Mouse (Mus musculus) E14TG2a.4 (cell line): ENCODE measurements around the gene Morc4.

Experiments used
- CTCF ChIP-seq: conservative IDR thresholded peaks from 2 replicates; pipeline ENCODE4 v1.5.1; 2014; ENCODE audit warnings: low read length
- NANOG ChIP-seq: IDR thresholded peaks from 2 replicates; pipeline ENCODE4 v1.6.1; 2014; ENCODE audit warnings: borderline replicate concordance, low read length, mixed read lengths

DNA sequence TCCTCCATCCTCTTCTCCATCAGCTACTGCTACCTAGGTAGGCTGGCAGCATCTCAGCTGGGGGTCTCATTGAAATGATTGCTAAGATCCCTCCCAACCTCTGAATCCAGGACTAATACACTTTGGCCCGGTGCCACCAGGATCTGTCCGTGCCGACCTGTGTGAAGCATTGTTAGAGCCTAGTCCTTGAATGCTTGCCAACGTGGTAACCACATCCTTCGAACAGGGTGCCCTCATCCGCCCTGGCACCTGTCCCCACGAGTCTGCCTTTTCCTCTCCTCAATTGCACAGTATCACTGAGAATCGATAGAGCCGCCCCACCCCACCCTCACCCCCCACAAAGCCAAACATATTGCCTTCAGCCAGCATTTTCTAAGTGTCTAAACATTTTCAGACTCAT, 73.6 kb downstream of the Morc4 start:
- TF ChIP-seq CTCF, result no peak
- no peak for TF ChIP-seq NANOG
